Mouse (Mus musculus) heart, embryonic 11.5 days (tissue): ENCODE measurements around the gene Ctdspl. TPM values are rescaled to one million over a fixed set of nuclear protein-coding genes. Genes with fewer than 3 reads are reported as not detected.

ENCODE experiments used
- ATAC-seq: fragments of 200-750 bp; cut with Nextera tagmentation; replicated peaks from 2 replicates; pipeline ENCODE4 v1.8.0; 2017; ENCODE audit warnings: moderate library complexity; ENCODE audit not compliant: insufficient number of reproducible peaks, low FRiP score, low TSS enrichment
- H3K27ac ChIP-seq: fragments of 300-500 bp; sonication (generic); 2 replicates; pipeline ENCODE4 v1.5.1; 2014; ENCODE audit warnings: mild to moderate bottlenecking, low read depth, low read length
- H3K27me3 ChIP-seq: fragments of 300-500 bp; sonication (generic); 2 replicates; pipeline ENCODE4 v1.6.1; 2014; ENCODE audit warnings: mild to moderate bottlenecking, low read length, mixed read lengths; ENCODE audit not compliant: control insufficient read depth, insufficient read depth
- H3K36me3 ChIP-seq: fragments of 300-500 bp; sonication (generic); 2 replicates; pipeline ENCODE4 v1.6.1; 2014; ENCODE audit warnings: mild to moderate bottlenecking, low read length, moderate library complexity, mixed read lengths; ENCODE audit not compliant: control insufficient read depth, insufficient read depth
- H3K4me1 ChIP-seq: fragments of 300-500 bp; sonication (generic); 2 replicates; pipeline ENCODE4 v1.6.1; 2014; ENCODE audit warnings: low read length; ENCODE audit not compliant: control insufficient read depth, insufficient read depth
- H3K4me2 ChIP-seq: fragments of 300-500 bp; sonication (generic); 2 replicates; pipeline ENCODE4 v1.6.1; 2014; ENCODE audit warnings: mild to moderate bottlenecking, moderate library complexity
- H3K4me3 ChIP-seq: fragments of 300-500 bp; sonication (generic); 2 replicates; pipeline ENCODE4 v1.5.1; 2014; ENCODE audit warnings: low read depth, low read length
- H3K9ac ChIP-seq: fragments of 300-500 bp; sonication (generic); 2 replicates; pipeline ENCODE4 v1.6.1; 2014; ENCODE audit warnings: mild to moderate bottlenecking, low read depth, low read length, moderate library complexity
- H3K9me3 ChIP-seq: fragments of 300-500 bp; sonication (generic); replicated peaks from 2 replicates; pipeline ENCODE4 v1.6.1; 2016; ENCODE audit warnings: low read length; ENCODE audit not compliant: control insufficient read depth
- WGBS: fragments of 180-500 bp; shearing (Covaris S2); extraction: QIAGEN DNeasy Blood & Tissue Kit; methylation state at CpG from one replicate; pipeline ENCODE4 v1.1.7; 2014; ENCODE audit not compliant: insufficient replicate concordance; 5-methylcytosine and 5-hydroxymethylcytosine counted together
- polyA plus RNA-seq: library from polyadenylated mRNA; unstranded; fragments of >200 nt; fragmentation: Nextera tagmentation; extraction: Ambion mirVana; gene quantifications from 2 replicates; pipeline ENCODE4 v1.2.1, GENCODE M21; 2014

Gene Ctdspl
- polyA plus RNA-seq, 1 experiment from 2014 or later: 10.5 TPM

GRCm38 (mm10) chr9:119082039-119082438, 155.8 kb downstream of the Ctdspl start:
- no peak overlapping the region for H3K4me3 ChIP-seq
- no peaks in the 10 kb centered on the region for H3K27me3 ChIP-seq
- no peak for ATAC-seq
- no peaks in the 10 kb centered on the region; the same call in 1 of the 2 replicates for H3K36me3 ChIP-seq
- 21% methylated on average over 8 of the region's 8 CpGs for WGBS
- H3K9ac ChIP-seq: peak overlapping the region; percentile 43; the same call in 1 of the 2 replicates
- H3K4me1 ChIP-seq: peaks cover 27% of the 10 kb centered on the region
- H3K27ac ChIP-seq: peak overlapping the region; percentile 62
- H3K4me2 ChIP-seq: no peak overlapping the region
- no peaks in the 10 kb centered on the region for H3K9me3 ChIP-seq

DNA sequence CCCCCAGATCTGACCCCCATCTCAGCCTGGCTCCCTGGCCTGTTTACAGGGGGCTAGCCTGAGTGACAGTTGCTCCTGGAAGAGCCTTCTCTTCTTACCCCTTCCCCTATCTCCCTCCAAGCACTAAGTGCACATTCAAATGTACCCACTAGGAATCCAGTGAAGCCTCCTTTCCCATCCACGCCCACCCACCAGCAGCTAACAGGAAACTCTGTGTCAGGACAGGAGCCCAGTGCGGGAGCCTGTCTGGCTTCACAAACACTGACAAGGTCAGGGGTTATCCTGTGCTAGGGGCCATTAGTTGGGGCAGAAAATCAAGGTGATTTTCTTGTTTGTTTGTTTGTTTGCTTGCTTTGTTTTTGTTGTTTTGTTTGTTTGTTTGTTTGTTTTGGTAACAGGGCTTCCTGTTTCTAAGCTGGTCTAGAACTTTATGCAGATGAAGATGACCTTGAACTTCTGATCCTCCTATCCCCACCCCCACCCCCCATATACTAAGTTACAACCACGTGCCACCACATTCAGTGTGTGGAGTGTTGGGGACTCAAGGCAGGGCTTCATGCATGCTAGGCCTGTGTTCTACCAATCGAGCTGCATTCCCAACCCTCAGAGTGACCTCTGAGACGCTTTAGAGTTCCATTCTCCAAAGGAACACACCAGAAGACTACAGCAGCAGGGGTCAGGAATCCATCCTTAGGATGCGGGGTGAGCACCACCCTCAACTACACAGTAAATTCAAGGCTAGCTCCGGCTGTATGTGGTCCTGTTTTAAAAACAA, 156.6 kb downstream of the Ctdspl start:
- Histone ChIP-seq H3K36me3 (no peaks in the 10 kb centered on the region; the same call in 1 of the 2 replicates), H3K4me1 (peaks cover 31% of the 10 kb centered on the region), H3K9ac (no peak overlapping the region), H3K4me3 (no peak overlapping the region), H3K9me3 (no peaks in the 10 kb centered on the region), H3K4me2 (no peak overlapping the region), H3K27ac (peak overlapping the region; percentile 62), H3K27me3 (no peaks in the 10 kb centered on the region)
- 61% methylated on average over 7 of the region's 7 CpGs for WGBS
- no peak for ATAC-seq

DNA sequence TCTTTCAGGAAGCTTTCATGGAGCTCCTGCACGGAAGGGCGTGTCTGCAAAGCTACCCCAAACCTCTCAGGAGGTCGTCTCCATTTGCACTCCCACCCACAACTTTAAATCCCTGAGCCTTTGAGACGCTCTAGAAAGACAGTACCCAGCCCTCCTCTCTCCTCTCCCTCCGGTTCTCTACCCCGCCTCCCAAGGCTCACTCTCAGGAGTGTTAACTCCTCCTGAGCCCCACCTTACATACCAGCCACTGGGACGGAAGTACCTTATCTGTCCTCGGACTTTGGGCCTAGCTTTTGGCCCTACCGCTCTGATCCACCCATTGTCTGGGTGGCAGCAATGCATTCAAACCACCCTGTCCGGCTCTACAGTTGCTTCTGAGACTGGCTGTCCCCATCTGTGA, 157.7 kb downstream of the Ctdspl start:
- Histone ChIP-seq H3K27ac (no peak overlapping the region), H3K9me3 (no peaks in the 10 kb centered on the region), H3K27me3 (no peaks in the 10 kb centered on the region), H3K4me3 (no peak overlapping the region), H3K4me2 (no peak overlapping the region), H3K4me1 (peaks cover 32% of the 10 kb centered on the region), H3K36me3 (no peaks in the 10 kb centered on the region; the same call in 1 of the 2 replicates), H3K9ac (no peak overlapping the region)
- 53% methylated on average over 10 of the region's 10 CpGs for WGBS
- no peak for ATAC-seq

DNA sequence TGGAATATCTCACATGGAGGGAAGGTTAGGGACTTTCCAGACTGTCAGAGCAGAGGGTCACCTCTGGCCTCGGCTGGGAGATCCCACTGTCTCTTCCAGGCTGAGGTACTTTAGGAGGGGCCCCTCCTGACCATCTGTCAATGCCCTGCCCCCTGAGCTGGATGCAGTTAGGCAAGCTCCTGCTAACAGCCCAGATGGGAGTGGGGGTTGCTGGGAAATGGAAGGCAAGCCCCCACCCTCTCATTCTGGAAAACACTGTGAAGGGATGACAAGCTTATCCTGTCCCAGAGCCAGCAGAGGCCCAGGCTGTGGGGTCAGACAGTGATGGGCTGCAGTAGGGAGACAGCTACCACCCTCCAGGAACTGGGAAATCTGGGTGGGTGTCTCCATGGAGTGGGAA, 160.2 kb downstream of the Ctdspl start:
- Histone ChIP-seq H3K36me3 (no peaks in the 10 kb centered on the region; the same call in 1 of the 2 replicates), H3K27me3 (peaks cover 3% of the 10 kb centered on the region; the same call in 1 of the 2 replicates), H3K4me2 (peak overlapping the region; percentile 76), H3K4me3 (0 out of 2 replicates have a peak overlapping the region, but pooled peaks have one; percentile 5), H3K9me3 (no peaks in the 10 kb centered on the region), H3K4me1 (peaks cover 33% of the 10 kb centered on the region), H3K9ac (no peak overlapping the region), H3K27ac (no peak overlapping the region)
- WGBS: 19% methylated on average over 1 of the region's 1 CpGs
- ATAC-seq: no peak; the same call in 1 of the 2 replicates

- 0 out of 2 replicates have a peak overlapping the region, but pooled peaks have one; percentile 77 for H3K27ac ChIP-seq
- 73% methylated on average over 5 of the region's 5 CpGs for WGBS
- H3K9me3 ChIP-seq: no peaks in the 10 kb centered on the region
- H3K4me3 ChIP-seq: peak overlapping the region; percentile 48
- no peak overlapping the region for H3K9ac ChIP-seq
- peak overlapping the region; percentile 76 for H3K4me2 ChIP-seq
- peaks cover 34% of the 10 kb centered on the region for H3K4me1 ChIP-seq
- no peak for ATAC-seq
- no peaks in the 10 kb centered on the region; the same call in 1 of the 2 replicates for H3K36me3 ChIP-seq
- H3K27me3 ChIP-seq: peaks cover 9% of the 10 kb centered on the region
Measured at GRCm38 (mm10) chr9:119087309-119087708, 161.1 kb downstream of the Ctdspl start.

- peaks cover 31% of the 10 kb centered on the region for H3K4me1 ChIP-seq
- peak; percentile 76 for ATAC-seq
- WGBS: under 1% methylated on average over 24 of the region's 24 CpGs
Measured at GRCm38 (mm10) chr9:119088148-119088801, 162.0 kb downstream of the Ctdspl start.

DNA sequence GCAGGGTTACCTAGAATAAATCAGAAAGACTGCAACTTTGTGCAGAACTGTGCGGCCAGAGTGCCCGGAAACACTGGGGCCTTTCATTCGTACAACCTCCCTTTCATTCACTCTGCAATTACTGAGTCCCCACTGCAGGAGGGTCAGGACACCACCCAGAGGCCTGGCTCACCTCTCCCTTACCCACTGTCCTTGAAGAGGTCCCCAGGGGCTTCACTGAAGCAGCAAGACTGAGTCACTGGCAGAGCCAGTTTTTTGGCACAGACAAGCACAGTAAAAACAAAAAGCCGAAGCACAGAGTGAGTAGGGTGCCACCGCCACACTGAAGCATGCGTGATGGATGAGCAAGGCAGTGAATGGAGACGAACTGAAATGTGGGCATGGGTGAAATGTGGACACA, 163.2 kb downstream of the Ctdspl start:
- Histone ChIP-seq H3K4me2 (no peak overlapping the region), H3K27ac (no peak overlapping the region), H3K9me3 (no peaks in the 10 kb centered on the region), H3K36me3 (no peaks in the 10 kb centered on the region), H3K4me1 (peaks cover 40% of the 10 kb centered on the region), H3K27me3 (peaks cover 9% of the 10 kb centered on the region), H3K9ac (no peak overlapping the region), H3K4me3 (no peak overlapping the region)
- ATAC-seq: no peak
- 68% methylated on average over 7 of the region's 7 CpGs for WGBS

More at GRCm38 (mm10) chr9:119088148-119088801, 162.0 kb downstream of the Ctdspl start:
- Histone ChIP-seq H3K9me3 (no peaks in the 10 kb centered on the region), H3K27ac (peak overlapping the region; percentile 77), H3K9ac (0 out of 2 replicates have a peak overlapping the region, but pooled peaks have one; percentile 3), H3K36me3 (no peaks in the 10 kb centered on the region), H3K4me2 (peak overlapping the region; percentile 76), H3K4me3 (peak overlapping the region; percentile 48), H3K27me3 (peaks cover 9% of the 10 kb centered on the region)

GRCm38 (mm10) chr9:119090462-119090861, 164.2 kb downstream of the Ctdspl start:
- H3K4me3 ChIP-seq: no peak overlapping the region
- ATAC-seq: no peak
- 93% methylated on average over 5 of the region's 5 CpGs for WGBS
- H3K9ac ChIP-seq: no peak overlapping the region
- H3K27me3 ChIP-seq: peaks cover 15% of the 10 kb centered on the region
- no peaks in the 10 kb centered on the region for H3K9me3 ChIP-seq
- H3K27ac ChIP-seq: no peak overlapping the region
- H3K36me3 ChIP-seq: no peaks in the 10 kb centered on the region
- peaks cover 39% of the 10 kb centered on the region for H3K4me1 ChIP-seq
- no peak overlapping the region for H3K4me2 ChIP-seq
